Mouse (Mus musculus) neural tube, embryonic 10.5 days (tissue): ENCODE measurements around the gene Birc6.
"Not testable (repeated sequence)": the region's sequence is repeated elsewhere in the genome, so short reads cannot be mapped to it uniquely, and the experiment has no call there.

Experiments used
- DNase-seq: peaks from one replicate; pipeline ENCODE4 v3.0.0-alpha.2; 2017; ENCODE audit warnings: low spot score; ENCODE audit errors: extremely low spot score

The Birc6 gene

GRCm38 (mm10) chr17:74559891-74560290 is 31.8 kb downstream of the Birc6 start:
- DNase-seq, result no peak

GRCm38 (mm10) chr17:74564151-74564550 is 36.1 kb downstream of the Birc6 start:
- DNase-seq, result no peak

- no peak for DNase-seq
Observed at GRCm38 (mm10) chr17:74569219-74569618, 41.1 kb downstream of the Birc6 start.

GRCm38 (mm10) chr17:74570585-74570984 is 42.5 kb downstream of the Birc6 start:
- no peak for DNase-seq

- no peak for DNase-seq
Observed at GRCm38 (mm10) chr17:74577173-74577572, 49.1 kb downstream of the Birc6 start.

GRCm38 (mm10) chr17:74579586-74579985 is 51.5 kb downstream of the Birc6 start:
- no peak for DNase-seq

GRCm38 (mm10) chr17:74580738-74581137 is 52.6 kb downstream of the Birc6 start:
- no peak for DNase-seq

- no peak for DNase-seq
Observed at GRCm38 (mm10) chr17:74586768-74587167, 58.7 kb downstream of the Birc6 start.

GRCm38 (mm10) chr17:74598908-74599307 is 70.8 kb downstream of the Birc6 start:
- no peak for DNase-seq

- DNase-seq, result no peak
Observed at GRCm38 (mm10) chr17:74599396-74599795, 71.3 kb downstream of the Birc6 start.

GRCm38 (mm10) chr17:74601201-74601600 is 73.1 kb downstream of the Birc6 start:
- DNase-seq, result no peak

GRCm38 (mm10) chr17:74630798-74631197 is 102.7 kb downstream of the Birc6 start:
- DNase-seq, result no peak

- DNase-seq, result no peak
Observed at GRCm38 (mm10) chr17:74642445-74642844, 114.3 kb downstream of the Birc6 start.

GRCm38 (mm10) chr17:74658362-74658761 is 130.3 kb downstream of the Birc6 start:
- no peak for DNase-seq

- DNase-seq, result no peak
Observed at GRCm38 (mm10) chr17:74668010-74668409, 139.9 kb downstream of the Birc6 start.

GRCm38 (mm10) chr17:74670031-74670430 is 141.9 kb downstream of the Birc6 start:
- no peak for DNase-seq

- no peak for DNase-seq
Observed at GRCm38 (mm10) chr17:74672446-74672845, 144.4 kb downstream of the Birc6 start.

- no peak for DNase-seq
Observed at GRCm38 (mm10) chr17:74673251-74673650, 145.2 kb downstream of the Birc6 start.

- no peak for DNase-seq
Observed at GRCm38 (mm10) chr17:74678061-74678460, 150.0 kb downstream of the Birc6 start.

- DNase-seq, result no peak
Observed at GRCm38 (mm10) chr17:74684927-74685326, 156.8 kb downstream of the Birc6 start.

GRCm38 (mm10) chr17:74688555-74688954 is 160.5 kb downstream of the Birc6 start:
- DNase-seq, result no peak

- DNase-seq, result no peak
Observed at GRCm38 (mm10) chr17:74689406-74689805, 161.3 kb downstream of the Birc6 start.

GRCm38 (mm10) chr17:74701661-74702060 is 173.6 kb downstream of the Birc6 start:
- DNase-seq, result not testable (repeated sequence)

- no peak for DNase-seq
Observed at GRCm38 (mm10) chr17:74705480-74705879, 177.4 kb downstream of the Birc6 start.
